Mouse (Mus musculus): ENCODE data around the gene Gclc.
"Not testable (repeated sequence)": the region's sequence is repeated elsewhere in the genome, so short reads cannot be mapped to it uniquely, and the experiment has no call there.

Gclc gene

GRCm38 (mm10) chr9:77744798-77745197 is 9.5 kb upstream of the Gclc start:
- DNase-seq (ENCODE audit: low read depth, low spot score) = no peak

- DNase-seq (ENCODE audit: low read depth, low spot score) = no peak
Measured at GRCm38 (mm10) chr9:77746315-77746714, 8.0 kb upstream of the Gclc start.

- DNase-seq (ENCODE audit: low read depth, low spot score) = not testable (repeated sequence)
Measured at GRCm38 (mm10) chr9:77748292-77748691, 6.0 kb upstream of the Gclc start.

GRCm38 (mm10) chr9:77750133-77751060 is 3.9 kb upstream of the Gclc start:
- peak; percentile 70 for DNase-seq (ENCODE audit: low read depth, low spot score)

GRCm38 (mm10) chr9:77751091-77751521 is 3.2 kb upstream of the Gclc start:
- DNase-seq (ENCODE audit: low read depth, low spot score) = no peak

- DNase-seq (ENCODE audit: low read depth, low spot score) = no peak
Measured at GRCm38 (mm10) chr9:77754728-77755402, 530 bp downstream of the Gclc start.

GRCm38 (mm10) chr9:77755403-77755784 is 1.1 kb downstream of the Gclc start:
- DNase-seq (ENCODE audit: low read depth, low spot score) = no peak

- no peak for DNase-seq (ENCODE audit: low read depth, low spot score)
Measured at GRCm38 (mm10) chr9:77756076-77756475, 1.7 kb downstream of the Gclc start.

- no peak for DNase-seq (ENCODE audit: low read depth, low spot score)
Measured at GRCm38 (mm10) chr9:77757331-77757730, 3.0 kb downstream of the Gclc start.

GRCm38 (mm10) chr9:77758481-77758880 is 4.1 kb downstream of the Gclc start:
- no peak for DNase-seq (ENCODE audit: low read depth, low spot score)

GRCm38 (mm10) chr9:77759111-77759510 is 4.8 kb downstream of the Gclc start:
- DNase-seq (ENCODE audit: low read depth, low spot score) = no peak

GRCm38 (mm10) chr9:77759756-77760155 is 5.4 kb downstream of the Gclc start:
- no peak for DNase-seq (ENCODE audit: low read depth, low spot score)

GRCm38 (mm10) chr9:77766218-77766617 is 11.9 kb downstream of the Gclc start:
- DNase-seq (ENCODE audit: low read depth, low spot score) = no peak

- DNase-seq (ENCODE audit: low read depth, low spot score) = no peak
Measured at GRCm38 (mm10) chr9:77766767-77767166, 12.4 kb downstream of the Gclc start.

- no peak for DNase-seq (ENCODE audit: low read depth, low spot score)
Measured at GRCm38 (mm10) chr9:77770909-77771308, 16.6 kb downstream of the Gclc start.

- no peak for DNase-seq (ENCODE audit: low read depth, low spot score)
Measured at GRCm38 (mm10) chr9:77771330-77771729, 17.0 kb downstream of the Gclc start.

- no peak for DNase-seq (ENCODE audit: low read depth, low spot score)
Measured at GRCm38 (mm10) chr9:77771765-77772383, 17.5 kb downstream of the Gclc start.

- no peak for DNase-seq (ENCODE audit: low read depth, low spot score)
Measured at GRCm38 (mm10) chr9:77776720-77777515, 22.6 kb downstream of the Gclc start.

GRCm38 (mm10) chr9:77777622-77778021 is 23.3 kb downstream of the Gclc start:
- DNase-seq (ENCODE audit: low read depth, low spot score) = no peak

GRCm38 (mm10) chr9:77779711-77780110 is 25.4 kb downstream of the Gclc start:
- no peak for DNase-seq (ENCODE audit: low read depth, low spot score)

- no peak for DNase-seq (ENCODE audit: low read depth, low spot score)
Measured at GRCm38 (mm10) chr9:77781453-77782163, 27.3 kb downstream of the Gclc start.

Data from brain, embryonic 18.5 days (tissue).